Mouse (Mus musculus): ENCODE measurements around the gene Kcnn3.

DNA sequence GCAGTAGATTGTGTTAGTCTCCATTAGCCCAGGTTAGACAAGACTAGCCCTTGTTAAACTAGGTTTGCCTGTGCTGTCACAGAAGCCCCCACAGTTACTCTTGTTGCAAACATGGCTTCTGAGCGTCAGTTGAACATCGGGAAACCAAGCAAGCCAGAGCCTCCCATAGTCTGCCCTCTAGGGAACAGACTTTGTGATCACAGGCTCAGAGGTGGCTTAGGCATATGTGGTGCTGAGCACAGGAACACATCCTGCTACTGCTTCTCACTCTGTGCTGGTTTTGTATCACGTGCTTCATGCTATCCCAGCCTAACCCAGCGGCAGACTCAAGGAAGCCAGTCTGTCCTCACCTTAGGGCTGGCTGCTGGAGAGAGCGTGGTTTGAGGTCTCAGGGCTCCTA lies 92.1 kb downstream of the Kcnn3 start:
- TF ChIP-seq MAFK (IDR thresholded peaks at IDR 0.05; ENCODE audit: insufficient read depth, low read depth, low read length) (no peak), CHD2 (IDR thresholded peaks at IDR 0.05; ENCODE audit: low read depth, low read length) (no peak), ZNF384 (IDR thresholded peaks at IDR 0.05; ENCODE audit: low read depth, low read length) (no peak)
